Mouse (Mus musculus) myocyte (in vitro differentiated cells): ENCODE data around the gene Dlg4.

Experiments
- POLR2A ChIP-seq: IDR thresholded peaks from one replicate; pipeline ENCODE4 v1.6.1; 2011; ENCODE audit warnings: low read depth, mild to moderate bottlenecking, control low read depth, moderate library complexity; ENCODE audit not compliant: insufficient read length
- TCF12 ChIP-seq: IDR thresholded peaks from one replicate; pipeline ENCODE4 v1.6.1; 2011; ENCODE audit warnings: mild to moderate bottlenecking, control low read depth; ENCODE audit not compliant: poor library complexity, insufficient read depth, severe bottlenecking

DNA sequence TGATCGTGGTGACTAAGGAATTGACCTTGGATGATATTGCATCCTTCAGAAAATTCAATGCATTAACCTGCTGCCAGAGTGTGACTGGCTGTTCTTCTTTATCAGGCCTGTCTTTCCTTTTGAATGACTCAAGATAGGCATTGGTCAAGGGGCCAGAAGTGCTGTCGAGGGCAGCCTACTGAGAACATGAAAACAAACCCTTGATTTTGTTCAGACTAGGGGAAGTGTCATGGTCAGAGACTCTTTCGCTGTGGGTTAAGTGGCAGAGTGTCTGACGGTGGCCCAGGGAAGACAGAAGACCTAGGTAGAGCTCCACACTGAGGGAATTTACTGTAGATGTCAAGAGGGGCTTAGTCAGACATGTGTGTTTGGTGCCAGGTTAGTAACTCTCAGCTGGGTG lies 50.0 kb downstream of the Dlg4 start:
- TF ChIP-seq POLR2A (no peak), TCF12 (no peak)
